Mouse (Mus musculus) CD4-positive naive resting alpha-beta T cell, adult 57 days (primary cell): ENCODE results near the gene Gm17783. TPM values are rescaled to one million over a fixed set of nuclear protein-coding genes. Genes with fewer than 3 reads are reported as not detected.

Experiments used
- total RNA-seq: library from RNA; stranded (reverse); gene quantifications from one replicate; pipeline ENCODE4 v1.2.4, GENCODE M21; 2023

The Gm17783 gene
- total RNA-seq, result not detected

DNA sequence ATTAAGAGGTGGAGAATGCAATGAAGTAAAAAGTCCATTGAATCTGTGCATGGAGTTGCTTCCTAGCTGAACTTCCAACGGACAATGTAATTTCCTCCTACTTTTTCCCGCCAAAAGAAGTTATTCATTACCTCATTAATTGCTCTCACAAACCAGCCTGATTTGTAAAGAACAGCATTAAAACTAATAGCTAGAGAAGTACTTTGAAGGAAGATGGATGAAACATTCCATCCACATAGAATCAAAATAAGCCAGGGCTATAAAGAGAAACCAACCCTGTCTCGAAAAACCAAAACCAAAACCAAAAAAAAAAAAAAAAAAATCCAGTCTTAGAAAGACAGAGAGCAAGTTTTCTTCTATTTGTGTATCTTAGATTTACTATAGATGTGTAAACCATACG lies at the start of gene Gm17783:
TSS of gene Gm17783 (minus strand) at position 101 of the 400 bp plus-strand sequence.

DNA sequence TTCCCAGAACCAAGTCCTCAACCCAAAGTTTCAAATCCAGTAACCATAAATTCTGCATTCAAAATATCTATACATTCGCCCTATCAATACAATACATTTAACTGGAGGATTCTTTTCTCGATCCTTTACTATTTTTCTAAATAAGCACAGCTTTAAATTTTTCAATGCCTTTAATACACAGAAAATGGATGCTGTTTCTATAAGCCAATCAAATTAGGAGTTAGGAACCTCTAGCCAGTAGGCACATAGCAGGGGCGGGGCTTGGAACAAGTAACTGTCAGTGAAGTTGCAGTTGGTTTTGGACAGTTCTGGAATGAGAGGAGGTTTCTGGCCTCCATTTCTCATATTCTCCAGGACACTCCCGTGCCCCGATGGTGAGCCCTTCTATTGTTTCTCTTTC lies 3.2 kb upstream of the Gm17783 start, which contains the start of gene Slc9c1:
TSS of gene Slc9c1 (plus strand) at position 301 of the 400 bp plus-strand sequence.

DNA sequence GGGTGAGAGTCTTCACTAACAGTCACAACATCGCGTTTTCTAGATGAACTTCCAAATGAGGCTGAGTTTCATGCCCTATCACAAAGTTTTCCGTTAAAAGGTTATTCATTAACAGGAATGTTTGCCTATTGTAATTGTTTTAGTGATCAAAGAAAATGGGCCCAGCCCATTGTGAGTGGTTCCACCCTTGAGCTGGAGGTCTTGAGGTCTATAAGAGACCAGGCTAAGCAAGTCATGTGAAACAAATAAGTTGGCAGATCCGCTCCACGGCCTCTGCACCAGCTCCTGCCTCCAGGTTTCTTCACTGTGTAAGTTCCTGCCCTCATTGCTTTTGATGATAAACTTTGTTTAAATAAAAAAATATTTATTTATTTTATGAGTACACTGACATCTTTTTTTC lies 38.9 kb downstream of the Gm17783 start, which contains the start of gene Gm609:
TSS of gene Gm609 (minus strand) at position 43 of the 400 bp plus-strand sequence.

Other genes with a start within 250 kb of the Gm17783 start
- 18.1 TPM for gene Cd200, start 123.0 kb downstream of the Gm17783 start, total RNA-seq
- not detected for gene Gm609, start 39.1 kb downstream of the Gm17783 start, total RNA-seq
- gene Slc9c1, start 3.3 kb upstream of the Gm17783 start, total RNA-seq, result not detected
- gene Gcsam, start 78.3 kb upstream of the Gm17783 start, total RNA-seq, result 0.33 TPM
- gene BC016579, start 122.0 kb upstream of the Gm17783 start, total RNA-seq, result not detected
- gene Tmprss7, start 161.6 kb upstream of the Gm17783 start, total RNA-seq, result 0.24 TPM
- gene Tagln3, start 192.6 kb upstream of the Gm17783 start, total RNA-seq, result not detected
- 44.4 TPM for gene Abhd10, start 210.9 kb upstream of the Gm17783 start, total RNA-seq